Mouse (Mus musculus) intestine, embryonic 16.5 days (tissue): ENCODE results near the gene Pianp. TPM values are rescaled to one million over a fixed set of nuclear protein-coding genes. Genes with fewer than 3 reads are reported as not detected.
A peak's percentile ranks its signal among the peaks of the same experiment; 100 is the strongest.

Experiments used
- ATAC-seq: fragments of 200-750 bp; cut with Nextera tagmentation; 2 replicates; pipeline ENCODE4 v1.8.0; 2017; ENCODE audit warnings: moderate TSS enrichment, moderate library complexity
- H3K27ac ChIP-seq: fragments of 300-500 bp; sonication (generic); 2 replicates; pipeline ENCODE4 v1.5.1; 2014; ENCODE audit warnings: mild to moderate bottlenecking, low read length
- H3K27me3 ChIP-seq: fragments of 300-500 bp; sonication (generic); replicated peaks from 2 replicates; pipeline ENCODE4 v1.6.1; 2014; ENCODE audit warnings: low read length, control low read depth, mixed read lengths; ENCODE audit not compliant: control insufficient read depth, insufficient read depth
- H3K36me3 ChIP-seq: fragments of 300-500 bp; sonication (generic); 2 replicates; pipeline ENCODE4 v1.6.1; 2014; ENCODE audit warnings: low read length, control low read depth; ENCODE audit not compliant: control insufficient read depth, insufficient read depth
- H3K4me1 ChIP-seq: fragments of 300-500 bp; sonication (generic); 2 replicates; pipeline ENCODE4 v1.6.1; 2014; ENCODE audit warnings: low read length, control low read depth, mixed read lengths; ENCODE audit not compliant: control insufficient read depth, insufficient read depth
- H3K4me2 ChIP-seq: fragments of 300-500 bp; sonication (generic); 2 replicates; pipeline ENCODE4 v1.6.1; 2014; ENCODE audit warnings: low read depth, low read length, control low read depth
- H3K4me3 ChIP-seq: fragments of 300-500 bp; sonication (generic); 2 replicates; pipeline ENCODE4 v1.5.1; 2014; ENCODE audit warnings: mild to moderate bottlenecking, low read length
- H3K9ac ChIP-seq: fragments of 300-500 bp; sonication (generic); 2 replicates; pipeline ENCODE4 v1.6.1; 2014; ENCODE audit warnings: low read depth, low read length
- H3K9me3 ChIP-seq: fragments of 300-500 bp; sonication (generic); 2 replicates; pipeline ENCODE4 v1.6.1; 2016; ENCODE audit warnings: low read length, control low read depth; ENCODE audit not compliant: control insufficient read depth
- WGBS: fragments of 180-500 bp; shearing (Covaris S2); extraction: QIAGEN DNeasy Blood & Tissue Kit; methylation state at CpG from one replicate; pipeline ENCODE4 v1.1.7; 2014; 5-methylcytosine and 5-hydroxymethylcytosine counted together
- polyA plus RNA-seq: library from polyadenylated mRNA; unstranded; fragments of >200 nt; fragmentation: Nextera tagmentation; extraction: Ambion mirVana; gene quantifications from 2 replicates; pipeline ENCODE4 v1.2.1, GENCODE M21; 2015

The Pianp gene
- polyA plus RNA-seq, 1 experiment from 2014 or later, result 1.9 TPM

DNA sequence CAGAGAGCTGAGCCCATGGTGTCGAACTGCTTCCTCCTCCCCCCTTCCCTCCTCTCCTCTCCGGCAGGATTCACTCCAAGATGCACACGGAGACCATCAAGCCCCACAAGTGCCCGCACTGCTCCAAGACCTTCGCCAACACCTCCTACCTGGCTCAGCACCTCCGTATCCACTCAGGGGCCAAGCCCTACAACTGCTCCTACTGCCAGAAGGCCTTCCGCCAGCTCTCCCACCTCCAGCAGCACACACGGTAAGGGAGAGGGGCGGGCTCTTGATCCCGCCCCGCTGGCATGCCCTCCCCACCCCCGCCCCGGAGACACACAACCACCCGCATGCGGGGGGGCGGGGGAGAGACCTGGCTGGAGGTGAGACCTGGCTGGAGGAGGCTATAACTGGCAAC, 35.1 kb downstream of the Pianp start:
- Histone ChIP-seq H3K36me3 (peaks cover 40% of the 10 kb centered on the region), H3K27me3 (no peaks in the 10 kb centered on the region), H3K4me2 (no peak overlapping the region), H3K4me1 (no peaks in the 10 kb centered on the region), H3K9ac (no peak overlapping the region), H3K4me3 (no peak overlapping the region), H3K27ac (no peak overlapping the region), H3K9me3 (no peaks in the 10 kb centered on the region)
- ATAC-seq, result no peak
- 87% methylated on average over 16 of the region's 16 CpGs for WGBS

- Histone ChIP-seq H3K36me3 (peaks cover 17% of the 10 kb centered on the region), H3K4me2 (peak overlapping the region; percentile 67), H3K4me1 (peaks cover 15% of the 10 kb centered on the region), H3K9ac (peak overlapping the region; percentile 52; the same call in 1 of the 2 replicates), H3K27me3 (no peaks in the 10 kb centered on the region), H3K4me3 (peak overlapping the region; percentile 43), H3K9me3 (no peaks in the 10 kb centered on the region), H3K27ac (peak overlapping the region; percentile 72)
- ATAC-seq, result no peak
- WGBS, result 93% methylated on average over 4 of the region's 4 CpGs
Observed at GRCm38 (mm10) chr6:125038666-125039065, 42.2 kb downstream of the Pianp start.

- peak overlapping the region; percentile 52 for H3K9ac ChIP-seq
- H3K4me2 ChIP-seq, result peak overlapping the region; percentile 67
- no peaks in the 10 kb centered on the region for H3K27me3 ChIP-seq
- no peaks in the 10 kb centered on the region for H3K9me3 ChIP-seq
- H3K4me1 ChIP-seq, result peaks cover 15% of the 10 kb centered on the region
- WGBS, result 6% methylated on average over 8 of the region's 8 CpGs
- H3K27ac ChIP-seq, result peak overlapping the region; percentile 72
- peak; percentile 22 for ATAC-seq
- peak overlapping the region; percentile 43 for H3K4me3 ChIP-seq
- H3K36me3 ChIP-seq, result peaks cover 14% of the 10 kb centered on the region
Observed at GRCm38 (mm10) chr6:125039131-125039530, 42.6 kb downstream of the Pianp start.

GRCm38 (mm10) chr6:125039533-125040153, 43.1 kb downstream of the Pianp start, which contains the start of gene Ing4:
TSS of gene Ing4 (plus strand) at chr6:125039760.
- 0% methylated on average over 26 of the region's 26 CpGs for WGBS
- Histone ChIP-seq H3K4me1 (peaks cover 15% of the 10 kb centered on the region), H3K36me3 (peaks cover 12% of the 10 kb centered on the region), H3K27ac (peak within 1 kb of the TSS; percentile 72), H3K9me3 (no peaks in the 10 kb centered on the region), H3K4me3 (peak within 1 kb of the TSS; percentile 71), H3K4me2 (peak within 1 kb of the TSS; percentile 86), H3K9ac (peak within 1 kb of the TSS; percentile 77), H3K27me3 (no peaks in the 10 kb centered on the region)
- ATAC-seq, result peak; percentile 98

GRCm38 (mm10) chr6:125040221-125040620, 43.7 kb downstream of the Pianp start:
- Histone ChIP-seq H3K4me2 (peak overlapping the region; percentile 86), H3K4me1 (peaks cover 15% of the 10 kb centered on the region), H3K27me3 (no peaks in the 10 kb centered on the region), H3K9me3 (no peaks in the 10 kb centered on the region), H3K9ac (peak overlapping the region; percentile 77), H3K27ac (peak overlapping the region; percentile 50; the same call in 1 of the 2 replicates), H3K36me3 (peaks cover 12% of the 10 kb centered on the region), H3K4me3 (peak overlapping the region; percentile 71)
- 10% methylated on average over 7 of the region's 7 CpGs for WGBS
- ATAC-seq, result no peak

- H3K4me2 ChIP-seq, result no peak overlapping the region
- peak overlapping the region; percentile 55; the same call in 1 of the 2 replicates for H3K27ac ChIP-seq
- H3K9ac ChIP-seq, result no peak overlapping the region
- no peaks in the 10 kb centered on the region for H3K27me3 ChIP-seq
- WGBS, result 73% methylated on average over 7 of the region's 7 CpGs
- no peak overlapping the region for H3K4me3 ChIP-seq
- no peaks in the 10 kb centered on the region for H3K9me3 ChIP-seq
- peaks cover 15% of the 10 kb centered on the region for H3K4me1 ChIP-seq
- no peak for ATAC-seq
- peaks cover 7% of the 10 kb centered on the region; the same call in 1 of the 2 replicates for H3K36me3 ChIP-seq
Observed at GRCm38 (mm10) chr6:125041047-125041446, 44.6 kb downstream of the Pianp start.

DNA sequence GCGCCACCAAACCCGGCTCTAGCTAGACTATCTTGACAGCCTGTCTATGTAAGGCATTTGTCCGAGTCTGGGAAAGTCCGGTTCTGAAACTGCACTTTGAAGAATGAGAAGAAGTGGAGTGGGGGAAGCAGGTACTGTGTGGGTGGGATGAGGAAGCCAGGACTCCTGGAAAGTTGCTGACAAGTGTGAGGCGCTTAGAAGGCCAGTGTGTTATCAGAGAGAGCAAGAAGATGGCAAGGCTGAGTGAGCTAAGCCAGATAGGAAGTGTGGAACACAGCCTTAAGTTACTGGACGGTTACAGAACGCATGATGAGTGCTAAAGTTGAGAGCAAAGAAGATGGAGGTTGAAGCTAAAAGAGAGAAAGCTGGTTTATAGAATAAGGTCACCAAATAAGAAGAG, 45.6 kb downstream of the Pianp start:
- H3K9me3 ChIP-seq, result no peaks in the 10 kb centered on the region
- peaks cover 15% of the 10 kb centered on the region for H3K4me1 ChIP-seq
- H3K27me3 ChIP-seq, result no peaks in the 10 kb centered on the region
- no peak for ATAC-seq
- WGBS, result 92% methylated on average over 7 of the region's 7 CpGs
- H3K36me3 ChIP-seq, result peaks cover 7% of the 10 kb centered on the region; the same call in 1 of the 2 replicates
- no peak overlapping the region for H3K4me2 ChIP-seq
- H3K4me3 ChIP-seq, result no peak overlapping the region
- H3K9ac ChIP-seq, result no peak overlapping the region
- no peak overlapping the region for H3K27ac ChIP-seq

- WGBS, result 30% methylated on average over 5 of the region's 5 CpGs
- Histone ChIP-seq H3K4me3 (no peak overlapping the region), H3K27ac (no peak overlapping the region), H3K4me2 (no peak overlapping the region), H3K9ac (no peak overlapping the region), H3K27me3 (no peaks in the 10 kb centered on the region), H3K4me1 (no peaks in the 10 kb centered on the region), H3K9me3 (no peaks in the 10 kb centered on the region), H3K36me3 (peaks cover 18% of the 10 kb centered on the region)
- ATAC-seq, result peak; percentile 48
Observed at GRCm38 (mm10) chr6:125046691-125047090, 50.2 kb downstream of the Pianp start.

DNA sequence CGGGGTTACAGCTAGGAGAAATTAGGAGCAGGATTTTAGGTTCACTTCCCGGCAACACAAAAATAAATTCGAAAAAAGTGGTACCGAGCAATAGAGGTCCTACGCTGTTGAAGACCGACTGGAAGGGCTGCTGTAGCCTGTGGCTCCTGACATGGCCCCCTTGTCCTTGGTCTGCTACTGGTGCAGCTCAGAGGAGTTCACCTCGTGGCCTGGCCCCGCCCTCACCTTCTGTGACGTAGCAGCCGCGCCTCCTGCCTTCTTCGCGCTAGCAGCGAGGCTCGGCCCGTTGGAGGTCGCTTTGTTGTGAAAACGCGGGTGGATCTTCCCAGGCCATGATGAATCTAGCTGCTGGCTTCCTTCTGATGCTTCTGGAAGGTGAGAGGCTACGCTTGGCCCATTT, 53.2 kb downstream of the Pianp start, which contains the start of gene Acrbp:
Gene Acrbp, plus strand, starts transcription at position 12 of the 400 bp plus-strand sequence.
- Histone ChIP-seq H3K4me1 (no peaks in the 10 kb centered on the region), H3K27ac (no peak within 1 kb of the TSS), H3K36me3 (peaks cover 15% of the 10 kb centered on the region; the same call in 1 of the 2 replicates), H3K9me3 (no peaks in the 10 kb centered on the region), H3K27me3 (no peaks in the 10 kb centered on the region), H3K9ac (no peak within 1 kb of the TSS), H3K4me2 (no peak within 1 kb of the TSS), H3K4me3 (no peak within 1 kb of the TSS)
- WGBS, result 33% methylated on average over 20 of the region's 20 CpGs
- peak; percentile 51 for ATAC-seq
